ENCODE assay signal across 8 mouse cellular contexts in genomic region chr7:143830399-143830798, GRCm38 (mm10). TPM values are rescaled to one million over a fixed set of nuclear protein-coding genes. Genes with fewer than 3 reads are reported as not detected.
DNase-seq lines count a peak whose midpoint lies in the region; ATAC-seq and TF ChIP-seq lines count a peak whose summit lies in the region.

No protein-coding gene starts in this region.

- no peak overlapping the region for H3K27ac ChIP-seq in heart, embryonic 12.5 days (ENCODE audit: poor library complexity, severe bottlenecking)
- H3K27ac ChIP-seq in bone marrow, adult 2 months (ENCODE audit: control insufficient read depth, insufficient read depth, low read depth, low read length, poor library complexity) = no peak overlapping the region
- peak overlapping the region; percentile 96 for H3K27ac ChIP-seq in hindbrain, embryonic 10.5 days
- H3K27ac ChIP-seq in midbrain, embryonic 10.5 days (replicated peaks) = peak overlapping the region; percentile 94

- peak overlapping the region; percentile 91 for H3K4me2 ChIP-seq in heart, embryonic 12.5 days

- peaks cover 28% of the 10 kb centered on the region for H3K4me1 ChIP-seq in heart, embryonic 12.5 days (replicated peaks)
- H3K4me1 ChIP-seq in bone marrow, adult 2 months (ENCODE audit: control insufficient read depth, insufficient read depth, low read length) = no peaks in the 10 kb centered on the region
- H3K4me1 ChIP-seq in hindbrain, embryonic 10.5 days (replicated peaks) = peaks cover 46% of the 10 kb centered on the region
- H3K4me1 ChIP-seq in midbrain, embryonic 10.5 days = peaks cover 50% of the 10 kb centered on the region

- H3K9ac ChIP-seq in heart, embryonic 12.5 days = peak overlapping the region; percentile 75

- ATAC-seq in heart, embryonic 12.5 days (ENCODE audit: insufficient number of reproducible peaks, low FRiP score) = no peak

- no peak for DNase-seq in heart, adult 9 months (ENCODE audit: low spot score in 2 of 2)
- DNase-seq in hindbrain, embryonic 10.5 days (ENCODE audit: low spot score) = no peak
- DNase-seq in midbrain, embryonic 10.5 days (ENCODE audit: low spot score) = no peak
- no peak for DNase-seq in adrenal gland, postnatal 4 days (ENCODE audit: low spot score in 2 of 2)
- DNase-seq in retina, embryonic 14.5 days (ENCODE audit: low spot score) = no peak
- no peak for DNase-seq in MN1 (ENCODE audit: low spot score)

- 15% methylated on average over 6 of the region's 6 CpGs for WGBS in heart, embryonic 12.5 days
- 5% methylated on average over 6 of the region's 6 CpGs for WGBS in bone marrow, adult 2 months
- 17% methylated on average over 6 of the region's 6 CpGs for WGBS in hindbrain, embryonic 10.5 days
- WGBS in midbrain, embryonic 10.5 days = 15% methylated on average over 6 of the region's 6 CpGs

- TF ChIP-seq POLR2A in bone marrow, adult 2 months (IDR thresholded peaks at IDR 0.05; ENCODE audit: borderline replicate concordance, control insufficient read depth, low read depth, low read length) = no peak

- peak overlapping the region; percentile 79 for H3K4me3 ChIP-seq in heart, embryonic 12.5 days
- H3K4me3 ChIP-seq in bone marrow, adult 2 months (replicated peaks; ENCODE audit: control insufficient read depth, low read depth, low read length) = peak overlapping the region; percentile 64
- H3K4me3 ChIP-seq in hindbrain, embryonic 10.5 days = peak overlapping the region; percentile 70
- H3K4me3 ChIP-seq in midbrain, embryonic 10.5 days = peak overlapping the region; percentile 73

- no peaks in the 10 kb centered on the region for H3K27me3 ChIP-seq in heart, embryonic 12.5 days (replicated peaks)
- H3K27me3 ChIP-seq in hindbrain, embryonic 10.5 days (ENCODE audit: insufficient read depth, poor library complexity, severe bottlenecking) = no peaks in the 10 kb centered on the region
- no peaks in the 10 kb centered on the region for H3K27me3 ChIP-seq in midbrain, embryonic 10.5 days (ENCODE audit: low read depth, poor library complexity, severe bottlenecking)

- H3K36me3 ChIP-seq in heart, embryonic 12.5 days = no peaks in the 10 kb centered on the region; the same call in 1 of the 2 replicates
- H3K36me3 ChIP-seq in hindbrain, embryonic 10.5 days = peaks cover 30% of the 10 kb centered on the region
- H3K36me3 ChIP-seq in midbrain, embryonic 10.5 days = peaks cover 27% of the 10 kb centered on the region

- no peaks in the 10 kb centered on the region for H3K9me3 ChIP-seq in heart, embryonic 12.5 days (replicated peaks)
- no peaks in the 10 kb centered on the region for H3K9me3 ChIP-seq in hindbrain, embryonic 10.5 days
- H3K9me3 ChIP-seq in midbrain, embryonic 10.5 days (replicated peaks) = no peaks in the 10 kb centered on the region

- TF ChIP-seq CTCF in bone marrow, adult 2 months (IDR thresholded peaks at IDR 0.05; ENCODE audit: control insufficient read depth, insufficient read depth, low read length) = no peak

RNA-seq across cellular contexts. Expression of gene Dhcr7, which starts 7.5 kb away (rescaled TPM):
- 24.6 and 29.1 TPM in 2 replicates for polyA plus RNA-seq in heart, embryonic 12.5 days (2016; fragmentation: Nextera tagmentation; extraction: Ambion mirVana)
- 7.4 and 8.5 TPM in 2 replicates for polyA plus RNA-seq in bone marrow, adult 2 months (2011; ENCODE audit: insufficient read depth, insufficient read length, low replicate concordance, missing spikeins)
- 92.6 and 95.7 TPM in 2 replicates for polyA plus RNA-seq in hindbrain, embryonic 10.5 days (2016; fragmentation: Nextera tagmentation; extraction: Ambion mirVana)
- 105 and 107 TPM in 2 replicates for polyA plus RNA-seq in midbrain, embryonic 10.5 days (2016; fragmentation: Nextera tagmentation; extraction: Ambion mirVana)
- 100 to 1,000 TPM; 186 to 188 TPM for total RNA-seq in adrenal gland, postnatal 4 days (2021)

RNA-seq across cellular contexts. Expression of gene Nadsyn1, which starts 7.8 kb away (rescaled TPM):
- polyA plus RNA-seq in heart, embryonic 12.5 days (2016; fragmentation: Nextera tagmentation; extraction: Ambion mirVana) = 7.4 and 8.1 TPM in 2 replicates
- 2.3 and 4.4 TPM in 2 replicates for polyA plus RNA-seq in bone marrow, adult 2 months (2011; ENCODE audit: insufficient read depth, insufficient read length, low replicate concordance, missing spikeins)
- polyA plus RNA-seq in hindbrain, embryonic 10.5 days (2016; fragmentation: Nextera tagmentation; extraction: Ambion mirVana) = 9.0 and 9.5 TPM in 2 replicates
- 10.3 and 10.4 TPM in 2 replicates for polyA plus RNA-seq in midbrain, embryonic 10.5 days (2016; fragmentation: Nextera tagmentation; extraction: Ambion mirVana)
- total RNA-seq in adrenal gland, postnatal 4 days (2021) = 10 to 100 TPM; 12.4 to 13.9 TPM

RNA-seq across cellular contexts. Expression of gene Gm498, which starts 36.2 kb away (rescaled TPM):
- not detected in 2 replicates for polyA plus RNA-seq in heart, embryonic 12.5 days (2016; fragmentation: Nextera tagmentation; extraction: Ambion mirVana)
- not detected in 2 replicates for polyA plus RNA-seq in bone marrow, adult 2 months (2011; ENCODE audit: insufficient read depth, insufficient read length, low replicate concordance, missing spikeins)
- polyA plus RNA-seq in hindbrain, embryonic 10.5 days (2016; fragmentation: Nextera tagmentation; extraction: Ambion mirVana) = not detected in 2 replicates
- not detected in 2 replicates for polyA plus RNA-seq in midbrain, embryonic 10.5 days (2016; fragmentation: Nextera tagmentation; extraction: Ambion mirVana)
- total RNA-seq in adrenal gland, postnatal 4 days (2021) = not detected

RNA-seq across cellular contexts. Expression of gene Mrgpre, which starts 46.1 kb away (rescaled TPM):
- polyA plus RNA-seq in heart, embryonic 12.5 days (2016; fragmentation: Nextera tagmentation; extraction: Ambion mirVana) = 3.0 and 3.2 TPM in 2 replicates
- polyA plus RNA-seq in bone marrow, adult 2 months (2011; ENCODE audit: insufficient read depth, insufficient read length, low replicate concordance, missing spikeins) = 0.52 TPM in 1 of 2 replicates, not detected in the other
- 2.2 and 2.7 TPM in 2 replicates for polyA plus RNA-seq in hindbrain, embryonic 10.5 days (2016; fragmentation: Nextera tagmentation; extraction: Ambion mirVana)
- polyA plus RNA-seq in midbrain, embryonic 10.5 days (2016; fragmentation: Nextera tagmentation; extraction: Ambion mirVana) = 1.8 and 3.3 TPM in 2 replicates
- 1 to 10 TPM; 3.0 to 3.4 TPM for total RNA-seq in adrenal gland, postnatal 4 days (2021)

Comparison
In these comparisons a context has a peak if more than half of its experiments do, and no peak if none do; other contexts are left out.
1. H3K27ac ChIP-seq: peak in hindbrain, embryonic 10.5 days (single experiment) and midbrain, embryonic 10.5 days (single experiment); none in heart, embryonic 12.5 days (single experiment) and bone marrow, adult 2 months (single experiment).
2. Peak in every context shown above with its lines, with median percentiles within 50 percentile points of each other: H3K4me3 ChIP-seq.